Mouse (Mus musculus): ENCODE results near the gene Tulp1. TPM values are rescaled to one million over a fixed set of nuclear protein-coding genes. Genes with fewer than 3 reads are reported as not detected.
A peak's percentile ranks its signal among the peaks of the same experiment; 100 is the strongest.

Gene Tulp1
- polyA plus RNA-seq, 1 experiment from 2014 or later = 1.5 TPM

DNA sequence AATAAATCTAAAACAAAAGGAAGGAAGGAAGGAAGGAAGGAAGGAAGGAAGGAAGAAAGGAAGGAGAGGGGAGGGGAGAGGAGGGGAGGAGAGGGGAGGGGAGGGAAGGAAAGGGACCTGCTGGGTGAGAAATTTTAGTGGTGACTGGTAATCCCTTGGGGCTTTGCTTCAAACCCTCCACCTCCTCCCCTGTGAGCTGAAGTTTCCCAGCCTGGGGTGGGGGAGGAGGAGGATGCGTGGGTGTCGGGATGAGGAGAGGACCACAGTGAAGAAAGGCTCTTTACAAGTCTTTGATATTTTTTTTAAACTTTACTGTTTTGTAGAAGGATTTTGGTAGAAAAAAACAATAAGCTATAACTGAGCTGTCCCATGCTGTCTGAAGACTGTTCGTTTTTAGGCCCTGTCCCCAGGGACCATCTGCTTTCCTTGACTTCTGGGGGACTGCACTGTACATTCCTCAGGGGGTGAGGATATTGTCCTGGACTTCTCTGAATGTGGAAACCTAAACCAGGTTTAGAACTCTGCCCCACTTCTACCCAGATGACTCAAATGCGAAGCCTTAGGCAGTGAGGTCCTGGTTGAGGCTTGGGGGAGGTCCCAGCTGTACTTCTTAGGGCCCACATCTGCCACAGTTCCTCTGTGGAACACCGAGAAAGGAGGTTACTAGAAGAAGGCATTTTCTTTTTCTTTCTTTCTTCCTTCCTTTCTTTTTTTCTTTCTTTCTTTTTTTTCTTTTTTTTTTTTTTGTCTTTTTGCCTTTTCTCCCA lies 53.5 kb downstream of the Tulp1 start:
- no peak overlapping the region for H3K4me3 ChIP-seq (replicated peaks)
- no peaks in the 10 kb centered on the region for H3K9me3 ChIP-seq (replicated peaks)
- 82% methylated on average over 5 of the region's 5 CpGs for WGBS
- peaks cover 35% of the 10 kb centered on the region for H3K4me1 ChIP-seq
- H3K36me3 ChIP-seq = no peaks in the 10 kb centered on the region; the same call in 1 of the 2 replicates
- H3K27me3 ChIP-seq (replicated peaks) = no peaks in the 10 kb centered on the region
- ATAC-seq (ENCODE audit: low FRiP score) = no peak
- no peak overlapping the region for H3K27ac ChIP-seq (replicated peaks)
- H3K4me2 ChIP-seq = no peak overlapping the region
- H3K9ac ChIP-seq (replicated peaks) = no peak overlapping the region

DNA sequence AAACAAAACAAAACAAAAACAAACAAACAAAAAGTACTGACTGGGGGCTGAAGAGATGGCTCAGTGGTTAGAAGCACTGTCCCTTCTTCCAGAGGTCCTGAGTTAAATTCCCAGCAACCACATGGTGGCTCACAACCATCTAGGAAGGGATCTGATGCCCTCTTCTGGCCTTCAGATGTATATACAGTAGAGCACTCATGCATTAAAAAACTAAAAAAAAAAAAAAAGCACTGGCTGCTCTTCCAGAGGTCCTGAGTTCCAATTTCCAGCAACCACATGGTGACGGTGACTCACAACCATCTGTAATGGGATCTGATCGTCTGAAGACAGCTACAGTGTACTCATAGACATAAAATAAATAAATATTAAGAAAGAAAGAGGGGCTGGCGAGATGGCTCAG lies 54.2 kb downstream of the Tulp1 start:
- no peak overlapping the region for H3K9ac ChIP-seq (replicated peaks)
- no peak overlapping the region for H3K4me2 ChIP-seq
- no peaks in the 10 kb centered on the region for H3K27me3 ChIP-seq (replicated peaks)

DNA sequence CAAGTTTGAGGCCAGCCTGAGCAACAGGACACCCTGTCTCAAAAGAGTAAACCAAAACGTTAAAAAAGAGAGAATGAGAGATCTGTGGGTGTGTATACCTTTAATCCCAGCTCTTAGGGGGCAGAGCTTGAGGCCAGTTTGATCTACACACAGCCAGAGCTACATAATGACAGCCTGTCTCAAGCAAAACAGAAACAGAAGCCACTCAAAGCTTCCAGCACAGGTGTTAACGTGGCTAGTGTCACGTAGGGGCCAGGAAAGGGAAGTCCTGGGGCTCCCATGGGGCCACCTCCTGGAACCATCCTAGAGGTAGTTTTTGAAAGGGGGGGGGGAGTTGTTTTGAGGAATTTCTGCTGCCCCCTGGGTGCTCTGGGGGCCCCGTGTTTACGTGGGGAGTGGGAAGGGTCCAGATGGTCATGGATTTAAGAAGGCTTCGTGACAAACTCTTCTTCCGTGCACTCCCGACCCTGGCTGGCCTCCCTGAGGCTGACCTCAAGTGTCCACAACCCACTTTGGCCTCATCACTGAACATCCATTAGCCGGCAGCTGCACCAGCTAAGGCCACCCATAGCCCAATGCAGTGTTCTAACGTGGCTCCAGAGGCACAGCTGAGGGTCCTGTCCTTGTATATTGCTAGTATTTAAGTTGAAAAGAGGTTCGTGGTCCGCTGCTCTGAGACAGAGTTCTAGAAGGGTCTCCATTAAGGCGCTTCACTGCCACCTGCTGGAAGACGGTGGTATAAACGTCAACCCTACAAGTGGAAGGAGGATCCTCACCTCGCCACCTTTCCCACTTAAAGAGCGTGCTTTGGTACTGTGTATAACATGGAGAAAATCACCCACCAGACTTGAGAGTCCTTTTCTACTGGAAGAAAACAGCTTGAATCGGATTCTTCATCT lies 56.5 kb downstream of the Tulp1 start:
- Histone ChIP-seq H3K4me3 (replicated peaks) (no peak overlapping the region), H3K36me3 (no peaks in the 10 kb centered on the region), H3K9me3 (replicated peaks) (no peaks in the 10 kb centered on the region), H3K27ac (replicated peaks) (no peak overlapping the region), H3K4me2 (peak overlapping the region; percentile 32; the same call in 1 of the 2 replicates), H3K9ac (replicated peaks) (0 out of 2 replicates have a peak overlapping the region, but pooled peaks have one; percentile 17), H3K4me1 (peaks cover 8% of the 10 kb centered on the region; the same call in 1 of the 2 replicates), H3K27me3 (replicated peaks) (no peaks in the 10 kb centered on the region)
- WGBS = 21% methylated on average over 18 of the region's 18 CpGs
- no peak for ATAC-seq (ENCODE audit: low FRiP score)

More for the DNA sequence above, 54.2 kb downstream of the Tulp1 start:
- peaks cover 29% of the 10 kb centered on the region for H3K4me1 ChIP-seq
- no peaks in the 10 kb centered on the region for H3K9me3 ChIP-seq (replicated peaks)
- ATAC-seq (ENCODE audit: low FRiP score) = no peak
- H3K27ac ChIP-seq (replicated peaks) = no peak overlapping the region
- H3K4me3 ChIP-seq (replicated peaks) = no peak overlapping the region
- H3K36me3 ChIP-seq = no peaks in the 10 kb centered on the region
- WGBS = 87% methylated on average over 3 of the region's 3 CpGs

DNA sequence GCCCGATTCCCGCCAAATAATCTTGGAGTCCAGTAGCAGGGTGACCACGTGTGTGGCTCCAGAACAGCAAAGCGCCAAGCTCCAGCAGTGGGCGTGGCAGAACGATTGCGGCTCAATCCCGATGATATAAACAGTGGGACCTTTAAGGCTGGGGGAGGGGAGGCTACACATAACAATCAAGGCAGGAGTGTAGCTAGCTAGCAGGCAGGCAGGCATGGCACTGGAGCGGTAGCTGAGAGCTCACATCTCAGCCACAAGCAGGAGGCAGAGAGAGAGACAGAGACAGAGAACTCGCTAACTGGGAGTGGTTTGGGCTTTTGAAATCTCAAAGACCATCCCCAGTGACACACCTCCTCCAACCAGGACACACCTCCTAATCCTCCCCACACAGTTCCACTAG lies 59.9 kb downstream of the Tulp1 start:
- Histone ChIP-seq H3K27ac (replicated peaks) (no peak overlapping the region), H3K9ac (replicated peaks) (no peak overlapping the region), H3K9me3 (replicated peaks) (no peaks in the 10 kb centered on the region), H3K27me3 (replicated peaks) (no peaks in the 10 kb centered on the region), H3K4me3 (replicated peaks) (no peak overlapping the region), H3K4me2 (no peak overlapping the region), H3K4me1 (peaks cover 3% of the 10 kb centered on the region; the same call in 1 of the 2 replicates), H3K36me3 (no peaks in the 10 kb centered on the region)
- ATAC-seq (ENCODE audit: low FRiP score) = no peak
- WGBS = 64% methylated on average over 10 of the region's 10 CpGs

Other genes with a start within 250 kb of the Tulp1 start
- 3.6 and 4.6 TPM in 2 replicates for gene Scube3, start 223.1 kb downstream of the Tulp1 start, polyA plus RNA-seq (2015; fragmentation: Nextera tagmentation; extraction: Ambion mirVana)
- 41.5 and 43.8 TPM in 2 replicates for gene Zfp523, start 188.1 kb downstream of the Tulp1 start, polyA plus RNA-seq (2015; fragmentation: Nextera tagmentation; extraction: Ambion mirVana)
- 8.6 and 24.0 TPM in 2 replicates for gene Def6, start 157.4 kb downstream of the Tulp1 start, polyA plus RNA-seq (2015; fragmentation: Nextera tagmentation; extraction: Ambion mirVana)
- 1.3 and 1.7 TPM in 2 replicates for gene Ppard, start 132.5 kb downstream of the Tulp1 start, polyA plus RNA-seq (2015; fragmentation: Nextera tagmentation; extraction: Ambion mirVana)
- gene Fance, start 51.7 kb downstream of the Tulp1 start, polyA plus RNA-seq (2015; fragmentation: Nextera tagmentation; extraction: Ambion mirVana) = 26.3 and 30.3 TPM in 2 replicates
- gene Rpl10a, start 36.8 kb downstream of the Tulp1 start, polyA plus RNA-seq (2015; fragmentation: Nextera tagmentation; extraction: Ambion mirVana) = 329 and 387 TPM in 2 replicates
- 1.5 and 3.2 TPM in 2 replicates for gene Tead3, start 14.4 kb downstream of the Tulp1 start, polyA plus RNA-seq (2015; fragmentation: Nextera tagmentation; extraction: Ambion mirVana)
- gene Fkbp5, start 152.3 kb upstream of the Tulp1 start, polyA plus RNA-seq (2015; fragmentation: Nextera tagmentation; extraction: Ambion mirVana) = 27.2 and 51.1 TPM in 2 replicates
- gene Armc12, start 165.6 kb upstream of the Tulp1 start, polyA plus RNA-seq (2015; fragmentation: Nextera tagmentation; extraction: Ambion mirVana) = not detected in 2 replicates
- gene Clpsl2, start 184.2 kb upstream of the Tulp1 start, polyA plus RNA-seq (2015; fragmentation: Nextera tagmentation; extraction: Ambion mirVana) = not detected in 2 replicates
- 20.5 TPM in 1 of 2 replicates, not detected in the other for gene Clps, start 195.5 kb upstream of the Tulp1 start, polyA plus RNA-seq (2015; fragmentation: Nextera tagmentation; extraction: Ambion mirVana)
- gene Lhfpl5, start 210.4 kb upstream of the Tulp1 start, polyA plus RNA-seq (2015; fragmentation: Nextera tagmentation; extraction: Ambion mirVana) = 17.5 and 20.2 TPM in 2 replicates

All from neural tube, embryonic 15.5 days (tissue).